Mouse (Mus musculus): ENCODE results near the gene Srsf9.

DNA sequence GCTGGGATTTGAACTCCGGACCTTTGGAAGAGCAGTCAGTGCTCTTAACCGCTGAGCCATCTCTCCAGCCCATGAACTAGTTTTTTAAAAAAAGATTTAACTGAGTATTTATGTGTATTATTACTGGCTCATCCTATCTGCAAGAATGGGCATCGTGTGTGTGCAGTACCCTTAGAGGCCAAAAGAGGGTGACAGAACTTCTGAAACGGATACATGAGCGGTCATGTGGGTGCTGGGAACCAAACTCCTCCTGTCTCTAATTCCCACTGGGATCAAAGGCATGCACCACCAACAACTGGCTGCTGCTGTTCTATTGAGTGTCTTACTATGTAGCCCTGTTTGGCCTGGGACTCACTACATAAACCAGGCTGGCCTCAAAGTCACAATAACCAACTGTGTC is 24.4 kb downstream of the Srsf9 start:
- TF ChIP-seq CTCF (IDR thresholded peaks at IDR 0.05; ENCODE audit: low read depth) (peak; percentile 19; the same call in 1 of the 2 replicates), EP300 (IDR thresholded peaks at IDR 0.05; ENCODE audit: low read depth) (no peak)
